Mouse (Mus musculus) left cerebral cortex, adult 11 months (tissue): ENCODE results near the gene Glrx5.

Experiments used
- DNase-seq: peaks from one replicate; pipeline ENCODE4 v3.0.0; 2022; ENCODE audit warnings: low spot score

Glrx5 gene

GRCm38 (mm10) chr12:105032147-105032831 lies at the start of gene Glrx5:
TSS of gene Glrx5 (plus strand) at chr12:105032688.
- peak; percentile 100 for DNase-seq

DNA sequence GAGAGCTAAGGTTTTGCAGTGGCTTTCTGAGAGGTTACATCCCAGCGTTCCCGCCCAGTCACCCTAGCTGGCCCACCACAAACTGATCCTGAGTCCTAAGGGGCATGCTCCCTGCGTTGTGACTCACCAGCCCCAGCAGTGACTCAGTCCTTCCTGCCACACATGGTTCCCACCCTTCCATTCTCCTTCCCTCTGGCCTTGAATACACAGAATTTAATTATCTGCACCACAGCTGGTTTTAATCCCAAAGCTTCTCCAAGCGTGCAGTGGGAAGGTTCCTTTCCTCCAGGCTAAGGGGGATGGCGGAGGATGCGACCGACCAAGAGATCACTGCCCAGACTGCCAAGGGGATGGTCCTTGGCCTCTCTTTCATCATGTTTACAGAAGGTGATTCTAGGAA lies 49.0 kb upstream of the Glrx5 start:
- no peak for DNase-seq

DNA sequence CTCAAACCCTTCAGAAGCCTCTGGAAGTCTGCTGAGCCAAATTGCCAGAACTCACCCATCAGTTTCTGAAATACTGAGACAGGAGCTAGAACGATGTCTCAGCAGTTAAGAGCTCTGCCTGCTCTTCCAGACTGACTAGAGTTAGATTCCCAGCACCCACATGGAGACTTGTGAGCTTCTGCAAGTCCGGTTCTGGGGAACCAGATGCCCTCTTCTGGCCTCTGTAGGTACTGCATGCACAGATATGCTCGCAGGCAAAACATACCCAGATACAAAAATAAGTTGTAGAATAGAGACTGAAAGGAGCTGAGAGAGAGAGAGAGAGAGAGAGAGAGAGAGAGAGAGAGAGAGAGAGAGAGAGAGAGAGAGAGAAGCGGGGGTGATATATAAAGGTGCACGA lies 47.4 kb upstream of the Glrx5 start:
- no peak for DNase-seq

DNA sequence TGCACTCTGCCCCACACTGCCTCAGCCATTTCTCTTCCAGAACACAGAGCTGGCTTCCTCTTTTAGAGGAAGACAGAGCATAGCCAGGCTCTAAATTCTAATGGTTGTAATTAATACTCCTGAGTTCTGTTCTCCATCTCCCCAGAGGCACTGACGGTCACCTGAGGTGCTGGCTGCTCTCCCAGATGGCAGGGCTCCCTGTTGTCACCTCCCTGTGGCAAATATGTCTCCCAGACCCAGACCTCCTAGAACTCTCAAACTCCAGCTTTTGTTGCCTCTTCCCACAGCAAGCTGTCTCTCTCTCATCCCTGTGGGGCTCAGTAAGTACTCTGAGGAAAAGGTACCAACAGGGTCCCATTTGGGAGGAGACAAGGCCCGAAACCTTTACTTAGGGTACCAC lies 46.5 kb upstream of the Glrx5 start:
- DNase-seq, result no peak

GRCm38 (mm10) chr12:104986781-104987180 lies 45.7 kb upstream of the Glrx5 start:
- DNase-seq, result no peak

DNA sequence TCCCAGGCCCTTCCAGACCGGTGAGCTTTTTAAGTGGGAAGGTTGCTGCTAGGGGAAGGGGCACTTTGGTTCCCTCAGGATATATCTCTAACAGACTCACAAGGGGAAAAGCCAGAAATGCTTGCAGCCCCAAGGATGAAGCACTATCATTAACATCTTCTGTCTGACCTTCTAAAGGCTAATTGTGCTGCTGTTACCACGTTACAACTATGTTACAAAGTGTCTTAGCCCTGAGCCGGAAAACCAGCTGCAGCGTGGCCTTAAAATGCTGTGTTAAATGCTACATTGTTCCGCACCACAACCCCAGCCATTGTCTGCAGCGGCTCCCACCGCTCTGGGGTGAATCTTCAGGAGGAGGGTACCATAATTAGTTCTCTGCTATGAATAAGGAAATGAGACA lies 44.6 kb upstream of the Glrx5 start:
- no peak for DNase-seq

DNA sequence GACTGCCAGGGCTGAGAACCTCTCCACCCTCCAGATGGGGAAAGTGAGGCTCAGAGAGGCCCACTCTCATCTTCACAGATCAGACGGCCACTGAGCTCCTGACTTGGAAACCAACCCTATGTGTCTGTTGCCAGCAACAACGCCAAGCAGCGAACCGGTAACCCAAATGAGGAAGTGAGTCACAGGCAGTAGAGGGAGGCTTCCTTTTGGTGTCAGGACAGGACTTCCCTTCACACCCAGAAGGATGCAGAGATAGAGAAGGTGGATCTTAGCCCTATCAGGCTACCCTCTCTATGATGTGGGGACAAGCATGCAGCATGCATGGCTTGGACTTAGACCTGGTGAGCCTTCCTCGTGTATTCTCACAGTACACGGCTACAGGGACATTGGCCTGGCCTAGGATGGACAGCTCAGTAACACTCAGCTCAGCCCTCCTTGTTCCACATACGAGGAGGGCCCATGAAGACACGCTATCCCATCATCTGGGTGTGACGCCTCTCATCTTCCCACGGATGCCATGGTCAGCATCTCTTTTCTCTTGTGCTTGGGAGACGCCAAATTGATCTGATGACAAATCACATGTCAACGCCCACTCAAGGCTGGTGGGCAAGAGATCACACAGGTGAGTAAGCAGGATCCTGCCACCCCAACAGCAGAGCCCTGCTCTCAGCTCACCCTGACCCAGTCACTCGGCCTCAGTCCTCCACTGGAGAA lies 41.6 kb upstream of the Glrx5 start:
- no peak for DNase-seq

DNA sequence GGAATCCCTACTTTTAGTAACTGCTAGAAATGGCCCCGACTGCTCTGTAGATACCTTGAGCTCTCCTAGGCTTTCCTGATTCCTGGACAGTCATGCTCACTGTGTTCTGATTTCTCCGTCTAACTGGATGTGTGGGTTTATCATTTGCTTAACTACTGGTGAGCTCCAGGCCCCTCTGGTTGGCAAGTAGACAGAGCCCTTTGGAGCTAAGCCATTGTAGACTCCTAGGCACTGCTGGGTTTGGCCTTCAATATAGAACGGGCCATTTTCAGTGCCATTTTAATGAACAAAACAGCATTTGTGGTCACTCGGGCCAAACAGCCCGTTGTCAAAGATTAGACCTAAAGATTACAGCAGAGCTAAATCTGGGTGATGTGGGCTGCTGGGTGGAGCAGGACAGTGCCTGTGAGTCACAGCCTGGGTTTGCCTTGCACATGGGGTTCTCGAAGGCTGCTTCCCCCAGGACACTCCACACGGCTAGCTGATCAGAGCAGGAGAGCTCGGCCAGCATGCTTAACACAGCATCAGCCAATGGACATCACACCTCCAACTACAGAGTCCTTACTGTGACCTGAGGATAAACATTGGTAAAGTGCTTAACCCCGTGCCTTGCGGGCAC lies 40.3 kb upstream of the Glrx5 start:
- DNase-seq, result no peak

DNA sequence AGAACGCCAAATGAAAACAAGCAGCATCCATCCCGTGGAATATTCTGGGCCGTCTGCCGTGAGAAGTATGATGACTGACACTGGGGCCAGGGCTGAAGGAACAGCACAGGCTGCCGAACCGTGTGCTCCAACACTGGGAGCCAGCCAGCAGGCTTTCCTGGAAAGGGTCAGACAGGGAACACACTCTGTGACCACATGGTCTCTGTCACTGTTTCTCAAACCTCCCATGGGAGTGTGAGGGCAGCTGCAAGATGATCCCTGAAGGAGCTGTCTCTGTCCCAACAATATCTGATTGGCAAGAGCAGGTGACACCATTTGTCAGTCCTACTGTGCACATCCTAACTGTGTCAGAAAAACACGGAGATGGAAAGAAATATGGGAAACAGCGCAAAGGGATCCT lies 39.6 kb upstream of the Glrx5 start:
- no peak for DNase-seq

DNA sequence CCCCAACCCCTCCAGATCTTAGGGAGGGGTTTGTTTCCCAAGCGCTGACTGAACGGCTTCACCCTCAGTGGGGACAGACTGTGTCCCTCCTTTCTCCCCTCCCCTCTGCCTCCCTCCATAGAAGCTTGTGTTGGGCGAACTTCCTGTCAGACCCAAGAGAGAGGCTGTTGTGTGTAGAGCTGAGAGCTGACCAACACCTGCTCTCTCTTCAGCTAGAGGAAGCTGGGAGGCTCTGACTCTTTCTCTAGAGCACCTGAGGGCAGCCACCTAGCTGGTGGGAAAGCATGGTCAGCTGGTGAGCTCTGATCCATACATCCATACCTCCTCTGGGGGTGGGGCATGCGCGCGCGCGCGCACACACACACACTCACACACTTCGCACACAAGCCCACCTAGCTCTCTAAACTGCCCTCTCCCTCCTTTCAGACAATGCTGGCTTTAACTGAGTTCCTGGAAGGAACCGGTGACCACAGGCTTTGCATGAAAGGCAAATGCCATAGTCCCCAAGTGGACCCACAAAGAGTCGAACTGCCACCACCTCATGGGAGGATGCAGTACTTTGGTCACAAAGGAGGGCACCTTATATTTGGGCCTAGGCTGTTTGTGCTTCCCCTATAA lies 37.1 kb upstream of the Glrx5 start:
- no peak for DNase-seq

DNA sequence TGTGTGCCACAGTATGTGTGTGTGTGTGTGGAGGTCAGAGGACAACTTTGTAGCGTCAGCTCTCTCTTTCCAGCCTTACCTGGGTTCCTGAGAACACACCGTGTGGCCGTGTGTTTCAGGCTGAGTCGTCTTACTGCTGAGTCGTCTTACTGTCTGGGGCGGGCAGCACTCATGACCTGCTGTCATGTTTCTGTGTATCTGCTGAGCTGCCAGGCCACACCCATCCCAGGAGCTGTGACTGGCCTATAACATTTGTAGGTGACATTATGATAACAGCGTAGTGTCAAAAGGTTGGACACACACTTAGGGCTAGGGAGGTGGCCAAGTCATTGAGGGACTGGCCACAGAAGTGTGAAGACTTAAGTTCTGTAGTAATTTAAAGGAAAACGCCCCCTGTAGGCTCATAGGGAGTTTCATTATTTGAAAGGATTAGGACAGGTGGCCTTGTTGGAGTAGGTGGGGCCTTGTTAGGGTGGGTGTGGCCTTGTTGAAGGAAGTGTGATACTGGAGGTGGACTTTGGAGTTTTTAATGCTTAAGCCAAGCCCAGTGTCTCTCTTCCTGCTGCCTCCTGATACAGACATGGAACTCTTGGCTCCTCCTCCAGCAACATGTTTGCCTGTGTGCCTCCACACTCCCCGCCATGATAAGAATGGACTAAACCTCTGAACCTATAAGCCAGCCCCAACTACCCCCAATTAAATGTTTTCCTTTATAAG lies 36.3 kb upstream of the Glrx5 start:
- no peak for DNase-seq

DNA sequence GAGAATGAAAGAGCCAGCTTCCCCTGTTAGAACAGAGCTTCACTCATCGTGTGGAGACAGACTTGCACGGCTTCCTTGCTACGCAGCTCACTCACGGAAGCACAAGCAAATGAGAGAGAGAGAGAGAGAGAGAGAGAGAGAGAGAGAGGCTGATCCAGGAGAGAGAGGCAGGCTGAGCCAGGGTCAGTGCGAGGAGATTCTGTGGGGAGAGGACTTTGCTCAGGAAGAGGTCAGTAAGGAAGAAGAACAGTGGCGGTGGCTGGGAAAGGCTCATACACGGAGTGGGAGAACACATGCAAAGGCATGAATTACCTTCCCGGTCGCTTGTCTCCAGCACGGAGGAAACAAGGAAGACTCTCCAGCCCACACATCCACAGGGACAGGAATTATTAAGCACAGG lies 35.3 kb upstream of the Glrx5 start:
- DNase-seq, result no peak

- no peak for DNase-seq
Measured at GRCm38 (mm10) chr12:104997641-104998293, 34.7 kb upstream of the Glrx5 start.

DNA sequence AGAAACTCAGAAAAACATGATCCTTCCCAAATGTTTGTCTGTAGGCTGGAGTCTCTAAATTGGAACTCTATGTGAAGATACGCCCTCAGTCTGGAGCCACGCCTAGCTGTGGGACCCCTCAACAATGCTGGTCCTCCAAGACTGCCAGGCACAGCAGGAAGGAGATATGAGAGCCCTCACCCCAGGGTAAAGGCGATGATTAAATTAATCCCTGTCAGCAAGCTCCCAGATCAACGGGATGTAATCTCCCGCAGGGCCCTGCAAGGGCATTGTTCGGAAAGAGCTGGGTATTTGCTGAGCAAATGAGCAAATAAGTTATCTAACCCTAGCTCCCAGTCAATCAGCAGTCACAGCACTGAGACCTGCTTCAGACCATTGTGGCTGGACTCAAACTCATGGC lies 33.9 kb upstream of the Glrx5 start:
- DNase-seq, result no peak

DNA sequence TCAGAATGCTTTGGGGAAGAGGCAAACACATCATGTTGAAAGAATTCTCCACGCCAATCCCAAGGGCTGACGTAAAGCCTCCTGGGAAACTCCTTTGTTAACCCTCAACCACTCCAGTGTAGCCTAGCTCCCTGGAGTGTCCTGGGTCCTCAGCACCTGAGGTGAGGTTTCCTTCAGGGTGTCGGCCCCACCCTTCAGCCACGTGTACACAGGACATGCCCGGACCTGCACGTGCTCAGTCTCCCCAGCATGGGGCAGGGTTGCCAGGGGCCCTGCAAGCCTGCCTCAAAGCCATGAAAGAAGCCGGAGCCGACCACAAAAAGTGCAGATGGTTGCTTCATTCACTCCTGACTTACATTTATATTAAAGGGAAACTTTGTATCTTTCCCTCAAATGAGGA lies 33.3 kb upstream of the Glrx5 start:
- DNase-seq, result no peak

DNA sequence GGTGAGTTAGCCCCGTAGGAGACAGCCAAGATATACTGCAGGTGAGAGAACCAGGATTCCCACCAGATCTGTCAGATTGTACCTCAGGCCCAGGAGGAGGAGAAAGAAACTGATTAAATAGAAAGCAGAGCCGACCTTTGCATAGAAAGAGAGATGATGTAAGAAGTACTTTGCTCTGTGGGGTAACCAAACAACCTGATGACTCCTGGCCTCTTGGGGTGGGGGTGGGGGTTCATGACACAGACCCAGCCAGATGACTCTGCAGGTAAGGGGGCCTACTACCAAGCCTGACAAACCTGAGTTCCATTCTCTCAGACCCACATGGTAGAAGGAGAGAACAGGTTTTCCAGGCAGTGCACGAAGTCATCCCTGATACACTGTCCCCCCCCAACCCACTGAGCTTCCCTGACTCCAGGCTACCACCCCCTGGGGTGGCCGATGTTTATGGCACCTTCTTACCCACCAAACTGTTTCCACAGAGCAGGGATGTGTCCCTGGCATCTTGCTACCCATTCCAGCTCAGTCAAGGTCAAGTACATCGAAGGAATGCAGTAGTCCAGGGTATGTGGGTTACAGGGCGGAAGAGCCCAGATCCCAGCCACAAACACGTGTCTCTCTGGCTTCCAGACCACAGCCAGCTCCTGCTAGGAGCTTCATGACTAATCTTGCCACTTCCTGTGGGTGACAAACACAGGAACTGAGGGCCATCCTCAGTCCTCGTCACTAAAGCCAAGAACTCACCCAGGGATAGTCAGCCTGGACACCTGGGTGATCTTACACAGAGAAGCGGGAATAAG lies 31.8 kb upstream of the Glrx5 start:
- DNase-seq, result no peak

DNA sequence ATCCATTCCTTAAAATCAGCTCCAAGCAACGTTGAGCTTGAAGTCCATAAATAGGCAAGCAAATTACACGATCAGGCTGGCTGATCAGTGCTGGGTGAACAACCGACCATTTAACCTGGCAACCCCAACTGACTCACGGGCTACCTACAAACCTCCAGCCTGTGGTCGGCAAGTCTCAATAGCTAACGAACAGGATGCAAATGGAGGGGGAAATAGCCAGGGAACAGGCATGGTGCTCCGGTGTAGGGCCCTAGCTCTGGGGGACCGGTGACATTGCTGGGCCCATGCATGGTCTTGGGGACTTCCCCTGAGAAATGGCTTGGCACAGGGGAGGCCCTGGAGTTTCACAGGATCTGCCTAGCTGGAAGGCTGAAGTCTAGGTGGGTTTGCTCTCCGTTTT lies 31.2 kb upstream of the Glrx5 start:
- no peak for DNase-seq

GRCm38 (mm10) chr12:105002340-105003132 lies 30.0 kb upstream of the Glrx5 start:
- DNase-seq, result no peak

DNA sequence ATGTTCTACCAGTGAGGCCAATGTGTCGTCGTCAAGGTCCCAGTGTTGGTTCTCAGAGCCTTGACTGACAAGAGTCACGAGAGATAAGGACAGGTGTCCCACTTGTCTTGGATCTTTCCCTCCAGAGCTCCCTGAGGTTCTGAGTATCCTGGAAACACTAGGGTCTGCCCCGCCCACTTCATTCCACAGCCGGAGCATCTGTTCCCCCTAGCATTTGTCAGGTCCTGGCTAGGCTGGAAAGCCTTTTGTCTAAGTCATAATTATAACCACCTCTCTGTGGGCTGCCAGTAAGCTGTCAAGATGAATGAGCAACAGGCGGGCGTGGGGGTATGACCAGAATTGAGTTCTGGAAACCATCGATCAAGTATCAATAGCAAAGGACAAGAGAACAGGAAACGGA lies 29.3 kb upstream of the Glrx5 start:
- DNase-seq, result no peak

GRCm38 (mm10) chr12:105003715-105004114 lies 28.8 kb upstream of the Glrx5 start:
- no peak for DNase-seq
